In genomic region chr5:53265740-53266139, GRCm38 (mm10) we compare ENCODE assay signal across 20 mouse cellular contexts.
"Had no signal": no experiment of that assay in that cellular context is flagged by ENCODE, and none has a peak within 500 bp of the region (broad histone marks: within the 10 kb centered on the region; RNA-seq: fewer than 3 reads in every experiment).

No protein-coding gene starts in this region.

- H3K4me3 ChIP-seq: limb, embryonic 12.5 days; midbrain, embryonic 13.5 days; neural tube, embryonic 12.5 days had no signal

- DNase-seq: kidney, adult 11 months; kidney, adult 9 months; kidney, postnatal 14 days; kidney, postnatal 4 days; left cerebral cortex, postnatal 4 days; liver, postnatal 0 days; lung, embryonic 14.5 days; retina, postnatal 1 day; right cerebral cortex, postnatal 25 days; spleen, adult 18-20 months; thymus, postnatal 25 days had no signal

- H3K9ac ChIP-seq: limb, embryonic 12.5 days; limb, embryonic 15.5 days; liver, embryonic 14.5 days; liver, postnatal 0 days; lung, embryonic 14.5 days; midbrain, embryonic 13.5 days; neural tube, embryonic 12.5 days; stomach, embryonic 15.5 days had no signal

- ATAC-seq: lung, postnatal 0 days had no signal

- H3K27me3 ChIP-seq: limb, embryonic 12.5 days; limb, embryonic 15.5 days; midbrain, embryonic 13.5 days; neural tube, embryonic 12.5 days; stomach, embryonic 15.5 days had no signal

- H3K9me3 ChIP-seq: limb, embryonic 12.5 days; limb, embryonic 15.5 days; midbrain, embryonic 13.5 days; stomach, embryonic 15.5 days had no signal

- H3K4me2 ChIP-seq: midbrain, embryonic 13.5 days had no signal

- H3K36me3 ChIP-seq: limb, embryonic 12.5 days; midbrain, embryonic 10.5 days; midbrain, embryonic 13.5 days; neural tube, embryonic 12.5 days; stomach, embryonic 15.5 days had no signal

- H3K27ac ChIP-seq: liver, embryonic 14.5 days; macrophage; midbrain, embryonic 13.5 days; neural tube, embryonic 12.5 days had no signal
